Comparison of ENCODE assay signal across 8 mouse cellular contexts in genomic region chrX:57919886-57920285, GRCm38 (mm10).
DNase-seq lines count a peak whose midpoint lies in the region; ATAC-seq and TF ChIP-seq lines count a peak whose summit lies in the region.

No protein-coding gene starts in this region.

- intact Hi-C loops in heart, adult 2 months (cut with DNase I), result loop anchor here (5.0 kb wide), 1 partner anchor 112 kb away; no protein-coding TSS in a partner anchor

- no peaks in the 10 kb centered on the region for H3K4me1 ChIP-seq in heart, embryonic 13.5 days
- no peaks in the 10 kb centered on the region for H3K4me1 ChIP-seq in heart, adult 2 months (ENCODE audit: control insufficient read depth, insufficient read depth, low read length)
- H3K4me1 ChIP-seq in embryonic facial prominence, embryonic 11.5 days (ENCODE audit: control insufficient read depth, insufficient read depth, low read length), result no peaks in the 10 kb centered on the region
- no peaks in the 10 kb centered on the region for H3K4me1 ChIP-seq in hindbrain, embryonic 14.5 days (replicated peaks; ENCODE audit: control insufficient read depth, insufficient read depth, low read length)
- no peaks in the 10 kb centered on the region for H3K4me1 ChIP-seq in midbrain, embryonic 14.5 days (ENCODE audit: control insufficient read depth, insufficient read depth, low read length)

- no peak for ATAC-seq in heart, embryonic 13.5 days (ENCODE audit: extremely low read depth, insufficient number of reproducible peaks, low FRiP score, low TSS enrichment)
- ATAC-seq in embryonic facial prominence, embryonic 11.5 days (replicated peaks; ENCODE audit: insufficient number of reproducible peaks, low FRiP score, low TSS enrichment, low read depth), result no peak
- ATAC-seq in hindbrain, embryonic 14.5 days (ENCODE audit: low FRiP score), result no peak
- no peak for ATAC-seq in midbrain, embryonic 14.5 days (ENCODE audit: low FRiP score, low TSS enrichment)
- ATAC-seq in frontal cortex, adult (ENCODE audit: low TSS enrichment), result no peak

- peaks cover 86% of the 10 kb centered on the region for H3K27me3 ChIP-seq in heart, embryonic 13.5 days (replicated peaks)
- peaks cover 7% of the 10 kb centered on the region for H3K27me3 ChIP-seq in heart, adult 2 months (ENCODE audit: control insufficient read depth, insufficient read depth, low read length)
- peaks cover 10% of the 10 kb centered on the region for H3K27me3 ChIP-seq in embryonic facial prominence, embryonic 11.5 days (ENCODE audit: control insufficient read depth, insufficient read depth, low read length)
- peaks cover 23% of the 10 kb centered on the region; the same call in 1 of the 2 replicates for H3K27me3 ChIP-seq in hindbrain, embryonic 14.5 days (ENCODE audit: control insufficient read depth, insufficient read depth, low read length)
- no peaks in the 10 kb centered on the region for H3K27me3 ChIP-seq in midbrain, embryonic 14.5 days (ENCODE audit: control insufficient read depth, insufficient read depth, low read length)

- no peak for TF ChIP-seq POLR2A in heart, adult 2 months (IDR thresholded peaks at IDR 0.05; ENCODE audit: insufficient read depth, low read depth, low read length)

- peak overlapping the region; percentile 61 for H3K4me2 ChIP-seq in heart, embryonic 13.5 days
- H3K4me2 ChIP-seq in embryonic facial prominence, embryonic 11.5 days (ENCODE audit: low read depth, low read length), result no peak overlapping the region
- H3K4me2 ChIP-seq in hindbrain, embryonic 14.5 days (replicated peaks), result peak overlapping the region; percentile 38
- H3K4me2 ChIP-seq in midbrain, embryonic 14.5 days (ENCODE audit: low read length), result peak overlapping the region; percentile 41

- H3K9me3 ChIP-seq in heart, embryonic 13.5 days, result no peaks in the 10 kb centered on the region
- H3K9me3 ChIP-seq in embryonic facial prominence, embryonic 11.5 days (replicated peaks; ENCODE audit: control insufficient read depth, low read length), result no peaks in the 10 kb centered on the region
- H3K9me3 ChIP-seq in hindbrain, embryonic 14.5 days (ENCODE audit: control insufficient read depth, low read length), result no peaks in the 10 kb centered on the region
- H3K9me3 ChIP-seq in midbrain, embryonic 14.5 days (ENCODE audit: control insufficient read depth, low read length), result no peaks in the 10 kb centered on the region

- no peaks in the 10 kb centered on the region for H3K36me3 ChIP-seq in heart, embryonic 13.5 days
- no peaks in the 10 kb centered on the region for H3K36me3 ChIP-seq in heart, adult 2 months (ENCODE audit: control insufficient read depth, insufficient read depth, low read length)
- no peaks in the 10 kb centered on the region for H3K36me3 ChIP-seq in embryonic facial prominence, embryonic 11.5 days (replicated peaks; ENCODE audit: control insufficient read depth, insufficient read depth, low read depth, low read length)
- H3K36me3 ChIP-seq in hindbrain, embryonic 14.5 days (replicated peaks; ENCODE audit: control insufficient read depth, insufficient read depth), result no peaks in the 10 kb centered on the region
- no peaks in the 10 kb centered on the region for H3K36me3 ChIP-seq in midbrain, embryonic 14.5 days (ENCODE audit: control insufficient read depth, insufficient read depth, low read length)

- no peak for DNase-seq in heart, adult 2 months
- DNase-seq in embryonic facial prominence, embryonic 11.5 days (ENCODE audit: low spot score), result peak; percentile 8
- DNase-seq in hindbrain, embryonic 14.5 days (ENCODE audit: low spot score), result no peak
- peak; percentile 32 for DNase-seq in midbrain, embryonic 14.5 days
- no peak for DNase-seq in spleen, postnatal 10 days (ENCODE audit: low spot score in 2 of 2)
- no peak for DNase-seq in T-cell, adult 2 months (ENCODE audit: low spot score)

- H3K4me3 ChIP-seq in heart, embryonic 13.5 days, result peak overlapping the region; percentile 39
- no peak overlapping the region for H3K4me3 ChIP-seq in heart, adult 2 months
- no peak overlapping the region for H3K4me3 ChIP-seq in embryonic facial prominence, embryonic 11.5 days (ENCODE audit: low read depth, low read length)
- H3K4me3 ChIP-seq in hindbrain, embryonic 14.5 days (replicated peaks; ENCODE audit: low read length), result no peak overlapping the region; the same call in 1 of the 2 replicates
- H3K4me3 ChIP-seq in midbrain, embryonic 14.5 days (replicated peaks; ENCODE audit: low read depth, low read length), result no peak overlapping the region

- WGBS in heart, embryonic 13.5 days, result 18% methylated on average over 17 of the region's 17 CpGs
- 21% methylated on average over 17 of the region's 17 CpGs for WGBS in heart, adult 2 months
- 16% methylated on average over 13 of the region's 17 CpGs for WGBS in embryonic facial prominence, embryonic 11.5 days
- 16% methylated on average over 16 of the region's 17 CpGs for WGBS in hindbrain, embryonic 14.5 days
- WGBS in midbrain, embryonic 14.5 days, result 25% methylated on average over 17 of the region's 17 CpGs

- TF ChIP-seq EP300 in heart, adult 2 months (IDR thresholded peaks at IDR 0.05; ENCODE audit: insufficient read depth, low read depth, low read length), result no peak

- no peak overlapping the region for H3K27ac ChIP-seq in heart, embryonic 13.5 days (replicated peaks)
- H3K27ac ChIP-seq in heart, adult 2 months, result no peak overlapping the region
- no peak overlapping the region for H3K27ac ChIP-seq in embryonic facial prominence, embryonic 11.5 days (replicated peaks; ENCODE audit: low read depth, low read length)
- H3K27ac ChIP-seq in hindbrain, embryonic 14.5 days, result peak overlapping the region; percentile 62
- peak overlapping the region; percentile 49; the same call in 1 of the 2 replicates for H3K27ac ChIP-seq in midbrain, embryonic 14.5 days (replicated peaks; ENCODE audit: low read depth, low read length)

- H3K79me2 ChIP-seq in heart, adult 2 months (replicated peaks; ENCODE audit: control insufficient read depth, insufficient read depth, low read length), result no peaks in the 10 kb centered on the region

- H3K9ac ChIP-seq in heart, embryonic 13.5 days, result no peak overlapping the region
- no peak overlapping the region for H3K9ac ChIP-seq in heart, adult 2 months (ENCODE audit: low read depth, low read length)
- no peak overlapping the region for H3K9ac ChIP-seq in embryonic facial prominence, embryonic 11.5 days (replicated peaks; ENCODE audit: low read length)
- no peak overlapping the region for H3K9ac ChIP-seq in hindbrain, embryonic 14.5 days
- H3K9ac ChIP-seq in midbrain, embryonic 14.5 days (replicated peaks; ENCODE audit: low read length), result no peak overlapping the region

- TF ChIP-seq CTCF in heart, adult 2 months (IDR thresholded peaks at IDR 0.05), result no peak

Comparison
In these comparisons a context has a peak if more than half of its experiments do, and no peak if none do; other contexts are left out.
1. H3K27ac ChIP-seq: peak in hindbrain, embryonic 14.5 days (single experiment) and midbrain, embryonic 14.5 days (single experiment); none in heart, embryonic 13.5 days (single experiment), heart, adult 2 months (single experiment) and embryonic facial prominence, embryonic 11.5 days (single experiment).
2. DNase-seq: peak in embryonic facial prominence, embryonic 11.5 days (single experiment) and midbrain, embryonic 14.5 days (single experiment); none in heart, adult 2 months (0 of 2), hindbrain, embryonic 14.5 days (single experiment), spleen, postnatal 10 days (0 of 2) and T-cell, adult 2 months (single experiment).